Mouse (Mus musculus) hindbrain, postnatal 0 days (tissue): ENCODE measurements around the gene Stac. TPM values are rescaled to one million over a fixed set of nuclear protein-coding genes. Genes with fewer than 3 reads are reported as not detected.
A peak's percentile ranks its signal among the peaks of the same experiment; 100 is the strongest.

Experiments used
- ATAC-seq: fragments of 200-750 bp; cut with Nextera tagmentation; 2 replicates; pipeline ENCODE4 v1.8.0; 2017; ENCODE audit warnings: mild to moderate bottlenecking, moderate TSS enrichment, moderate library complexity
- DNase-seq: peaks from one replicate; pipeline ENCODE4 v3.0.0-alpha.2; 2015; ENCODE audit warnings: low spot score
- H3K27ac ChIP-seq: fragments of 300-500 bp; sonication (generic); 2 replicates; pipeline ENCODE4 v1.5.1; 2014; ENCODE audit warnings: mild to moderate bottlenecking
- H3K27me3 ChIP-seq: fragments of 300-500 bp; sonication (generic); 2 replicates; pipeline ENCODE4 v1.6.1; 2014; ENCODE audit warnings: low read length, mixed read lengths; ENCODE audit not compliant: insufficient read depth
- H3K36me3 ChIP-seq: fragments of 300-500 bp; sonication (generic); 2 replicates; pipeline ENCODE4 v1.6.1; 2014; ENCODE audit warnings: low read length, mixed read lengths; ENCODE audit not compliant: insufficient read depth
- H3K4me1 ChIP-seq: fragments of 300-500 bp; sonication (generic); 2 replicates; pipeline ENCODE4 v1.6.1; 2014; ENCODE audit warnings: antibody characterized with exemption, low read length, mixed read lengths; ENCODE audit not compliant: insufficient read depth
- H3K4me2 ChIP-seq: fragments of 300-500 bp; sonication (generic); 2 replicates; pipeline ENCODE4 v1.6.1; 2014; ENCODE audit warnings: low read depth, mild to moderate bottlenecking, low read length, moderate library complexity, mixed read lengths
- H3K4me3 ChIP-seq: fragments of 300-500 bp; sonication (generic); 2 replicates; pipeline ENCODE4 v1.5.1; 2014; ENCODE audit warnings: low read length
- H3K9ac ChIP-seq: fragments of 300-500 bp; sonication (generic); replicated peaks from 2 replicates; pipeline ENCODE4 v1.6.1; 2014; ENCODE audit warnings: mild to moderate bottlenecking, low read length, moderate library complexity, mixed read lengths
- H3K9me3 ChIP-seq: fragments of 300-500 bp; sonication (generic); 2 replicates; pipeline ENCODE4 v1.6.1; 2016; ENCODE audit warnings: low read length, mixed read lengths
- CTCF ChIP-seq: IDR thresholded peaks from 2 replicates; pipeline ENCODE4 v1.5.1; 2016; ENCODE audit warnings: antibody characterized with exemption, control low read depth, low read depth
- WGBS: fragments of 180-500 bp; shearing (Covaris S2); extraction: QIAGEN DNeasy Blood & Tissue Kit; methylation state at CpG from one replicate; pipeline ENCODE4 v1.1.7; 2014; 5-methylcytosine and 5-hydroxymethylcytosine counted together
- polyA plus RNA-seq: library from polyadenylated mRNA; unstranded; fragments of >200 nt; fragmentation: Nextera tagmentation; extraction: Ambion mirVana; gene quantifications from 2 replicates; pipeline ENCODE4 v1.2.1, GENCODE M21; 2015
- total RNA-seq: library from RNA; depleted of rRNA; stranded (reverse); fragments of >200 nt; gene quantifications from 2 replicates; pipeline ENCODE4 v1.2.3, GENCODE M21; 2014

Stac gene
- total and polyA plus RNA-seq, 2 experiments from 2014 or later: 12.0 to 13.8 TPM

- 90% methylated on average over 3 of the region's 3 CpGs for WGBS
These were observed 78.8 kb downstream of the Stac start for GRCm38 (mm10) chr9:111611341-111611740.

GRCm38 (mm10) chr9:111608762-111609161 is 81.4 kb downstream of the Stac start:
- 79% methylated on average over 6 of the region's 6 CpGs for WGBS
- Histone ChIP-seq H3K9me3 (no peaks in the 10 kb centered on the region), H3K27me3 (no peaks in the 10 kb centered on the region), H3K4me2 (no peak overlapping the region), H3K36me3 (no peaks in the 10 kb centered on the region), H3K4me1 (no peaks in the 10 kb centered on the region), H3K9ac (no peak overlapping the region), H3K27ac (no peak overlapping the region), H3K4me3 (no peak overlapping the region)
- DNase-seq (no peak), ATAC-seq (no peak)
- no peak for TF ChIP-seq CTCF

More at GRCm38 (mm10) chr9:111611341-111611740, 78.8 kb downstream of the Stac start:
- TF ChIP-seq CTCF: no peak
- H3K4me3 ChIP-seq: no peak overlapping the region
- no peaks in the 10 kb centered on the region for H3K27me3 ChIP-seq
- H3K4me1 ChIP-seq: no peaks in the 10 kb centered on the region
- H3K9ac ChIP-seq: no peak overlapping the region
- no peaks in the 10 kb centered on the region for H3K36me3 ChIP-seq
- no peak for DNase-seq
- H3K27ac ChIP-seq: no peak overlapping the region
- no peak for ATAC-seq
- H3K9me3 ChIP-seq: no peaks in the 10 kb centered on the region
- H3K4me2 ChIP-seq: no peak overlapping the region

- Histone ChIP-seq H3K27me3 (no peaks in the 10 kb centered on the region), H3K4me1 (no peaks in the 10 kb centered on the region), H3K4me2 (no peak overlapping the region), H3K9ac (no peak overlapping the region), H3K4me3 (no peak overlapping the region), H3K27ac (no peak overlapping the region), H3K9me3 (no peaks in the 10 kb centered on the region), H3K36me3 (no peaks in the 10 kb centered on the region)
- peak; percentile 77 for DNase-seq
- peak; percentile 79 for ATAC-seq
- WGBS: 70% methylated on average over 8 of the region's 8 CpGs
- no peak for TF ChIP-seq CTCF
These were observed 83.5 kb downstream of the Stac start for GRCm38 (mm10) chr9:111606603-111607002.

- Histone ChIP-seq H3K9me3 (no peaks in the 10 kb centered on the region), H3K27me3 (no peaks in the 10 kb centered on the region), H3K36me3 (no peaks in the 10 kb centered on the region), H3K4me2 (no peak overlapping the region), H3K4me1 (no peaks in the 10 kb centered on the region), H3K4me3 (no peak overlapping the region), H3K27ac (no peak overlapping the region), H3K9ac (no peak overlapping the region)
- TF ChIP-seq CTCF: no peak
- no peak for DNase-seq
- 81% methylated on average over 2 of the region's 2 CpGs for WGBS
- ATAC-seq: no peak
These were observed 102.6 kb downstream of the Stac start for GRCm38 (mm10) chr9:111587527-111587926.

GRCm38 (mm10) chr9:111578784-111579183 is 111.4 kb downstream of the Stac start:
- no peak overlapping the region for H3K9ac ChIP-seq
- peak; percentile 28 for DNase-seq
- ATAC-seq: no peak
- no peak overlapping the region for H3K4me3 ChIP-seq
- no peaks in the 10 kb centered on the region for H3K27me3 ChIP-seq
- H3K9me3 ChIP-seq: no peaks in the 10 kb centered on the region
- no peak for TF ChIP-seq CTCF
- no peaks in the 10 kb centered on the region for H3K4me1 ChIP-seq
- 49% methylated on average over 9 of the region's 9 CpGs for WGBS
- no peaks in the 10 kb centered on the region for H3K36me3 ChIP-seq
- H3K27ac ChIP-seq: no peak overlapping the region
- no peak overlapping the region for H3K4me2 ChIP-seq

- H3K9ac ChIP-seq: no peak overlapping the region
- 89% methylated on average over 6 of the region's 6 CpGs for WGBS
These were observed 112.7 kb downstream of the Stac start for GRCm38 (mm10) chr9:111577453-111577852.

GRCm38 (mm10) chr9:111575889-111576288 is 114.3 kb downstream of the Stac start:
- no peak overlapping the region for H3K4me3 ChIP-seq
- no peak overlapping the region for H3K9ac ChIP-seq
- DNase-seq: no peak
- ATAC-seq: no peak
- no peaks in the 10 kb centered on the region for H3K9me3 ChIP-seq
- TF ChIP-seq CTCF: no peak
- no peak overlapping the region for H3K4me2 ChIP-seq
- WGBS: 41% methylated on average over 4 of the region's 4 CpGs
- no peaks in the 10 kb centered on the region for H3K36me3 ChIP-seq
- H3K4me1 ChIP-seq: no peaks in the 10 kb centered on the region
- H3K27ac ChIP-seq: no peak overlapping the region
- no peaks in the 10 kb centered on the region for H3K27me3 ChIP-seq

More at GRCm38 (mm10) chr9:111577453-111577852, 112.7 kb downstream of the Stac start:
- H3K4me1 ChIP-seq: no peaks in the 10 kb centered on the region
- H3K9me3 ChIP-seq: no peaks in the 10 kb centered on the region
- no peak overlapping the region for H3K4me3 ChIP-seq
- H3K36me3 ChIP-seq: no peaks in the 10 kb centered on the region
- no peak overlapping the region for H3K4me2 ChIP-seq
- no peak for DNase-seq
- TF ChIP-seq CTCF: no peak
- H3K27me3 ChIP-seq: no peaks in the 10 kb centered on the region
- ATAC-seq: no peak
- H3K27ac ChIP-seq: no peak overlapping the region
